Mouse (Mus musculus): ENCODE data around the gene Rcvrn.

- no peak for TF ChIP-seq POLR2A (IDR thresholded peaks at IDR 0.05; ENCODE audit: extremely low read depth, insufficient read depth, low read length)
- no peak for TF ChIP-seq CTCF (IDR thresholded peaks at IDR 0.05; ENCODE audit: extremely low read depth, insufficient read depth, low read length)
These were observed at the start of gene Rcvrn for GRCm38 (mm10) chr11:67694703-67695376.

All from cortical plate, adult 2 months (tissue).